Mouse (Mus musculus) megakaryocyte, embryonic 14.5 days (primary cell): ENCODE results near the gene Numbl. TPM values are rescaled to one million over a fixed set of nuclear protein-coding genes. Genes with fewer than 3 reads are reported as not detected.
A peak's percentile ranks its signal among the peaks of the same experiment; 100 is the strongest.
"Not testable (repeated sequence)": the region's sequence is repeated elsewhere in the genome, so short reads cannot be mapped to it uniquely, and the experiment has no call there.

Source experiments
- H3K27me3 ChIP-seq: replicated peaks from 2 replicates; pipeline ENCODE3; 2012; ENCODE audit warnings: inconsistent platforms
- H3K36me3 ChIP-seq: replicated peaks from 2 replicates; pipeline ENCODE3; 2012; ENCODE audit warnings: low read length, inconsistent platforms, mixed read lengths
- H3K4me1 ChIP-seq: 2 replicates; pipeline ENCODE4 v1.6.1; 2012; ENCODE audit warnings: inconsistent platforms
- H3K4me3 ChIP-seq: replicated peaks from 2 replicates; pipeline ENCODE3; 2012; ENCODE audit warnings: moderate library complexity, mild to moderate bottlenecking, inconsistent platforms
- H3K9me3 ChIP-seq: 2 replicates; pipeline ENCODE4 v1.6.1; 2012; ENCODE audit warnings: inconsistent platforms
- FLI1 ChIP-seq: IDR thresholded peaks from 2 replicates; pipeline ENCODE4 v1.6.1; 2012; ENCODE audit warnings: low read length, inconsistent platforms, mixed read lengths
- GATA1 ChIP-seq: IDR thresholded peaks from 3 replicates; pipeline ENCODE4 v1.6.1; 2012; ENCODE audit warnings: mixed read lengths, low read length, inconsistent platforms, borderline replicate concordance
- polyA plus RNA-seq: library from polyadenylated mRNA; stranded (reverse); fragments of >175 nt; gene quantifications from 2 replicates; pipeline ENCODE4 v1.2.3, GENCODE M21; 2012; ENCODE audit warnings: low replicate concordance; ENCODE audit not compliant: insufficient read depth

Numbl gene
- polyA plus RNA-seq, 1 experiment, result 2.0 TPM

DNA sequence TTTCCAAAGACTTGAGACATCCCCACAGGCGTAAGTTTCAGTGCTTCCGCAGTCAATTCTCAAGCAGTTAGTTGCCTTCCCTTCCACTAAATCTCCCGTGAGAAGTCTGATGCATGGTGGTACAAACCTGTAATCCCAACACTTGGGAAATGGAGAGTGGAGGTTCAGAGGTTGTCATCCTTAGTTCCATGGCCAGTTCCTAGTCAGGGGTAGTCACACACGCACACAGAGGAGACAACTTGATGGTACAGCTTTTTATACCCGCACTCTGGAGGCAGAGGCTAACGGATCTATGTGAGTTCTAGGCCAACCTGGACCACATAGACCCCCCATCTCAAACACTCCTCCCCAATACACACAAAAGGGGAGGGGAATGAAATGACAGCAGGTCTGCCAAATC lies 29.4 kb upstream of the Numbl start:
- peak overlapping the region; percentile 97 for H3K4me3 ChIP-seq
- no peaks in the 10 kb centered on the region for H3K9me3 ChIP-seq
- peaks cover 74% of the 10 kb centered on the region for H3K4me1 ChIP-seq
- no peaks in the 10 kb centered on the region for H3K27me3 ChIP-seq
- no peak for TF ChIP-seq GATA1
- no peak for TF ChIP-seq FLI1
- peaks cover 14% of the 10 kb centered on the region for H3K36me3 ChIP-seq

DNA sequence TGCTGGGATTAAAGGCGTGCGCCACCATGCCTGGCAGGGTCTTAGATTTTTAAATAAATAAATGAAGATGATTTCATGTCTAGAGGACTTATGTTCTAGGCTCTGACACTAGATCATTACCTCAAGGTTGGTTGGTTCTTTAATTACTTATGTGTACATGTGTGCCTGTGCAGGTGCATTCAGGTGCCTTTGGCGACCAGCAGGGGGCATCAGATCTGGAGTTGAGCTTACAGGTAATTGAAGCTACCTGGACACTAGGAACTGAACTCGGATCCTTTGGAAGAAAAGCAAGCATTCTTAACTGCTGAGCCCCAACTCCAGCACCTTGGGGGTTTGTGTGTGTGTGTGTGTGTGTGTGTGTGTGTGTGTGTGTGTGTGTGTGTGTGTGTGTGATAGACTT lies 27.5 kb upstream of the Numbl start:
- no peak overlapping the region for H3K4me3 ChIP-seq

DNA sequence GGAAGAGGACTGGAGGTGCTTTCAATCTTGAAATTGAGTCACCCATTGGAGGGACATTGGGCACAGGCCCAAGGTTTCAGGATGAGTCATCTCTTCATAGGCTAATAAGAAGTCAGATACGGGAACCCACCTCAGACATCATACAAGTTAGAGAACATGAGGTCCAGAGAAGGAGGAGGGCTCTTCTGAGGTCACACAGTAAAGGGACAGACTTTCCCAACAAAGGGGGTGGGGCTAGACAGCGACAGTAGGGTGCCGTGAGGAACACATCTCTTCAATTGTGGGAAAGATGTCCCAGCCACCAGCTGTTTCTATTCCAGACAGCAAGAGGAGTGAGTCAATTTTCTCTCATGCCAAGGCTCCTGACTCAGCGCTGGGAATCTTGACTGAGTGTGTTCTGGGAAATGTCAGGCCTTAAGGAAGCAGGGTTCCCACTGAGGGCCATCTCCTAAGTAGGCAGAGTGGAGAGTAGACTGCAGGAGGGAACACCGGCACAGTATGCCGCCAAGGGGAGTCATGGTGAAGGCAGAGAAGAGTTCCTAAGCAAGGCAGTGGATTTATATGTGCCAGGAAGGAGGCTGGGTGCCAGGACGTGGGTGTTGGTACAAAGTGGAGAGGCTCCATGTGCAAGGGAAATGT lies 26.4 kb upstream of the Numbl start:
- Histone ChIP-seq H3K36me3 (peaks cover 18% of the 10 kb centered on the region), H3K4me1 (peaks cover 54% of the 10 kb centered on the region), H3K9me3 (no peaks in the 10 kb centered on the region), H3K27me3 (no peaks in the 10 kb centered on the region), H3K4me3 (peak overlapping the region; percentile 73)
- no peak for TF ChIP-seq GATA1
- no peak for TF ChIP-seq FLI1

More for the DNA sequence above, 27.5 kb upstream of the Numbl start:
- no peaks in the 10 kb centered on the region for H3K9me3 ChIP-seq
- TF ChIP-seq GATA1 (no peak), FLI1 (no peak)
- peaks cover 63% of the 10 kb centered on the region for H3K4me1 ChIP-seq
- H3K27me3 ChIP-seq, result no peaks in the 10 kb centered on the region
- peaks cover 15% of the 10 kb centered on the region for H3K36me3 ChIP-seq

DNA sequence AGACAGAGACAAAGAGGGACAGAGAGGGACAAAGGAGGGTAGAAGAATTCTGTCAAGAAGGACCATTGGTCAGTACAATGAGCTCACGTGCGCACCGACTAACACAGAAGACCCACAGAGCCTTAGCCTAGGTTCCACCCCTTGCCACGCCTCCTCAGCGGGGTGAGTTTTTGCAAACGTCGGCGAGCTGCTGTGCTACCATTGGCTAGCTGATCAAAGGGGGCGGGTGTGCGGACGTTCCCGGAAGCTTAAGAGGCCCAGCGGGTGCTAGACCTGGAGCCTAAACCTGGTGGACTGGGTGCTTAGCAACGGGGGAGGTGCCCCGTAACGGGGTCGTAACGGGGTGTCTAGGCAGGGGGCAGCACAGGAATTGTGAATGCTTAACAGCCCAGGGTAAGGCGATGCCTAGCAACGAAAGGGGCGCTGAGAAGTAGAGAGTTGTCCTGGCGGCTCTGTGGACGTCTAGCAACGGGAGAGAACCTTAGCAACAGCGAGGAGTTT lies 25.4 kb upstream of the Numbl start, which contains the start of gene Coq8b:
Gene Coq8b, plus strand, starts transcription at position 243 of the 501 bp plus-strand sequence.
- Histone ChIP-seq H3K9me3 (no peaks in the 10 kb centered on the region), H3K4me3 (peak within 1 kb of the TSS; percentile 92), H3K27me3 (no peaks in the 10 kb centered on the region), H3K4me1 (peaks cover 44% of the 10 kb centered on the region), H3K36me3 (peaks cover 27% of the 10 kb centered on the region)
- TF ChIP-seq FLI1 (no peak), GATA1 (no peak)

DNA sequence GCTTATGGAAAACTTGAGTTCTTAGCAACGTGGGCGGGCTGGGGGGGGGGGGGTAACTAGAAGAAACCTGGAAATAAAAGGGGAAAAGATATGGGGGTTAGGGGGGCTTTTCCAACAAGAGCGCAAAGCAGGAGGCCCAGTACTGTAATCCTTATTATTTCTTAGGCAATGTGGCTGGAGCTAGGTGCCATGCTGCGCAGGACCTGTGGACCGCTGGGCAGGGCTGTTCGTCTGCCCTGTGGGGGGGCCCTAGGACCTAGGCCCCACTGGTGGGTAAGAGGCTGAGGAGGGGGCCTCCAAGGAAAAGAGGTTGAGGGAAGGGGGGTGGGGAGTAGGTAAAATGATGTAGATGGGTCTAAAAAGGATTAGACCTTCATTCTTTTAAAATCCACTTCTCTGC lies 24.9 kb upstream of the Numbl start:
- Histone ChIP-seq H3K4me1 (peaks cover 41% of the 10 kb centered on the region), H3K27me3 (no peaks in the 10 kb centered on the region), H3K9me3 (no peaks in the 10 kb centered on the region), H3K36me3 (peaks cover 31% of the 10 kb centered on the region), H3K4me3 (peak overlapping the region; percentile 92)
- TF ChIP-seq FLI1, result no peak
- TF ChIP-seq GATA1, result no peak

DNA sequence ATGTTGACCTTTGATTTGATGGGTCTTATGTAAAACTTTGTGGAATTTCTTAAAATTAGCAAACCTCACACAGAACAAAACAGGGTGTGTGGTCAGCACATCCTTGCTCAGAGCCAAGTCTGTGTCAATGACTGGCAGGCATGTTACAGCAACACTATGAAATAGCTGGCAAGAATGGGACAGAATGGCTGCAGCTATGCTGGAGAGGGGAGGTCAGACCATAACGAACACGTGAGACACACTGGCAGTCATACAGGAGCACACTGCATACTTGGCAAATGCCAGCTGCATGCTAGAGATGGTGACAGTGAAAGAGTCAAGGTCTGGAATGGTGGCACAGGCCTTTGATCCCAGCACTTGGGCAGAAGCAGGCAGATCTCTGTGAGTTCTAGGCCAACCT lies 22.5 kb upstream of the Numbl start:
- Histone ChIP-seq H3K27me3 (no peaks in the 10 kb centered on the region), H3K4me3 (peak overlapping the region; percentile 3), H3K36me3 (peaks cover 54% of the 10 kb centered on the region), H3K4me1 (peaks cover 36% of the 10 kb centered on the region), H3K9me3 (no peaks in the 10 kb centered on the region)
- no peak for TF ChIP-seq FLI1
- TF ChIP-seq GATA1, result no peak

DNA sequence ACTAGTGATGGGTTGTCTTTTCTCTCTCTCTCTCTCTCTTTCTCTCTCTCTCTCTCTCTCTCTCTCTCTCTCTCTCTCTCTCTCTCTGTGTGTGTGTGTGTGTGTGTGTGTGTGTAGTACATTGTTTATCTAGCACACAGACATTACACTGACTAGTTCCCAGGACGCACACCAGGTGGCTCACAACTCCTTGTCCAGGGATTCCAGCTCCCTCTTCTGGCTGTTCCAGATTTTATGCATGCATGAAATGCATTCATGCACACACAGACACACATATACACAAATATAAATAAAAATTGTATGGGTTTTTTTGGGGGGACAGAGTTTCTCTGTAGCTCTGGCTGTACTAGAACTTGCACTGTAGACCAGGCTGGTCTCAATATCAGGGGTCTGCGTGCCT lies 20.7 kb upstream of the Numbl start:
- H3K4me1 ChIP-seq, result peaks cover 20% of the 10 kb centered on the region
- TF ChIP-seq FLI1, result no peak
- no peak overlapping the region for H3K4me3 ChIP-seq
- H3K36me3 ChIP-seq, result peaks cover 72% of the 10 kb centered on the region
- H3K9me3 ChIP-seq, result no peaks in the 10 kb centered on the region
- H3K27me3 ChIP-seq, result no peaks in the 10 kb centered on the region

DNA sequence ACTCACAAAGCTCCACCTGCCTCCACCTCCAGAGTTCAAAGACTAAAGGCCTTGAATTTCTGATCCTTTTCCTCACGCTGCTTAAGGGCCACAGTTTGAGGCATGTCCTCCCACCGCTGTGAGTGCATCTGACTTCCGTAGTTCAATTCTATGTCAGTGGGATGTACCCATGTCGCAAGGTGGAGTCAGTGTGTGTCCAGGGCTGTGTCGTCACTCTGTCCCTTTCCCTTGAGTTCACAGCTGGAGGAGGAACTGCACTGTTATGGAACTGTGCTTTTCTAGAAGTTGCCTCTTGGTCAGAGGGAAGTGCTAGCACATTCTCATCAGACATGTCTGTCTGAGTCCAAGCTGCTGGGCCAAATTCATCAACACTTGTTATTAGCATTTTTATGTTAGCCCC lies 19.7 kb upstream of the Numbl start:
- Histone ChIP-seq H3K4me3 (no peak overlapping the region), H3K36me3 (peaks cover 82% of the 10 kb centered on the region), H3K27me3 (no peaks in the 10 kb centered on the region), H3K4me1 (peaks cover 13% of the 10 kb centered on the region), H3K9me3 (no peaks in the 10 kb centered on the region)
- TF ChIP-seq GATA1 (no peak), FLI1 (no peak)

DNA sequence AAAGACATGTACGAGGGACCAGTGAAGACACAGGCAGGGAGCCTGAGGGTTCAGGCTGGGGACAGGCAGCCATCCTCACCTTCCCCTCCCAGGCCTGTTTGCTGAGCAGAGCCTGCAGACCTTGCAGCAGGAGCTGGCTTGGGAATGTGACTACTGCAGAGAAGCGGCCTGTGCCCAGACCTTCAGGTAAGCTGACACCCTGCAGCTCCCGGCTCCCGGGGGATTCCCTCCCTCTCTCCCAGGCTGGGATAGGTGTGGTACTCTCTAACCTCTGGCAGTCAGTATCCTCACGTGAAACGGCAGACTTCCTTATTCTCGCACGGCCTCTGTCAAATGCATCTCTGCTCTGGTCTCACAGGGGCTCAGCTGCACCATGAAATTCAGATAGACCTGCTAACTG lies 15.0 kb upstream of the Numbl start:
- TF ChIP-seq GATA1 (no peak), FLI1 (no peak)
- peaks cover 87% of the 10 kb centered on the region for H3K36me3 ChIP-seq
- no peaks in the 10 kb centered on the region for H3K4me1 ChIP-seq
- H3K9me3 ChIP-seq, result 0 out of 2 replicates have a peak, but pooled peaks cover 3% of the 10 kb centered on the region
- no peak overlapping the region for H3K4me3 ChIP-seq
- H3K27me3 ChIP-seq, result no peaks in the 10 kb centered on the region

DNA sequence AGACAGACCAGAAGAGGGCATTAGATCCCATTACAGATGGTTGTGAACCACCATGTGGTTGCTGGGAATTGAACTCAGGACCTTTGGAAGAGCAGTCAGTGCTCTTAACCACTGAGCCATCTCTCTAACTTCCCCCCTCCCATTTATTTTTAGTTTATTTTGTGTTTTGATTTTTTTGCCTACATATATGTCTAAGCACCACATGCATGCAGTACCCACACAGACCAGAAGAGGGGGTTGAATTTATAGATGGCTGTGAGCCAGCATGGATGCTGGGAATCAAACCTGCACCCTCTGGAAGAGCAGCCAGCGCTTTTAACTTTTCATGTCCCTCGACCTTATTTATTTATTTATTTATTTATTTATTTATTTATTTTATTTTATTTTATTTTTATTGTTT lies 14.1 kb upstream of the Numbl start:
- H3K36me3 ChIP-seq, result peaks cover 79% of the 10 kb centered on the region
- not testable (repeated sequence) for H3K27me3 ChIP-seq, H3K4me3 ChIP-seq, H3K4me1 ChIP-seq, H3K9me3 ChIP-seq
